Comparison of ENCODE assay signal across 13 mouse cellular contexts in the genomic region with DNA sequence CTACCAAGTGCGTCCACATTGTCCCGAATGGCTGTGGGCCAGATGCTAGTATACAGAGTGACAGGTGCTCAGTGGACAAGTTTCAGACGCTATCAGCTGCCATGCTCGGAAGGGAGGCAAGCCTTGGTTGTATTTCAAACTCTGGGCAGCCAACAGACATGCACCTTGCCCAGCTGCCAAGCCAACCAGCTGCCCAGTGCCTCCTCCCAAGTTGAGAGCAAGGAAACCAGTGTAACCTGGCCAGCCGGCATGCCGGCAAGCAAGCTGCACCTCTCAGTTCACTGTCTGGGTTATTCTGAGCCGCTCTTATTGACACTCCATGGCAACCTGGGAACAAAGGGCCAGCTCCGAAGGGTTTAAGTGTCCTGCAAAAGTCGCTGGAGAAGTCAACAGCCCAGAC. TPM values are rescaled to one million over a fixed set of nuclear protein-coding genes. Genes with fewer than 3 reads are reported as not detected.
DNase-seq lines count a peak whose midpoint lies in the region; ATAC-seq and TF ChIP-seq lines count a peak whose summit lies in the region.
"Had no signal": no experiment of that assay in that cellular context is flagged by ENCODE, and none has a peak within 500 bp of the region (broad histone marks: within the 10 kb centered on the region; RNA-seq: fewer than 3 reads in every experiment).

No protein-coding gene starts in this region.

- no peak for TF ChIP-seq EP300 in lung, postnatal 0 days (IDR thresholded peaks at IDR 0.05)

- no peaks in the 10 kb centered on the region for H3K36me3 ChIP-seq in heart, embryonic 16.5 days (ENCODE audit: control insufficient read depth, insufficient read depth)
- no peaks in the 10 kb centered on the region for H3K36me3 ChIP-seq in lung, postnatal 0 days (ENCODE audit: insufficient read depth, low read length)
- 0 out of 2 replicates have a peak, but pooled peaks cover 4% of the 10 kb centered on the region for H3K36me3 ChIP-seq in hindbrain, embryonic 14.5 days (replicated peaks; ENCODE audit: control insufficient read depth, insufficient read depth)

- peaks cover 58% of the 10 kb centered on the region for H3K4me1 ChIP-seq in heart, embryonic 16.5 days (ENCODE audit: control insufficient read depth, insufficient read depth, low read length)
- peaks cover 10% of the 10 kb centered on the region; the same call in 1 of the 2 replicates for H3K4me1 ChIP-seq in lung, postnatal 0 days (ENCODE audit: insufficient read depth, low read depth, low read length)
- 0 out of 2 replicates have a peak, but pooled peaks cover 2% of the 10 kb centered on the region for H3K4me1 ChIP-seq in hindbrain, embryonic 14.5 days (replicated peaks; ENCODE audit: control insufficient read depth, insufficient read depth, low read length)

- H3K27me3 ChIP-seq in heart, embryonic 16.5 days (ENCODE audit: control insufficient read depth, insufficient read depth, low read length), result no peaks in the 10 kb centered on the region
- H3K27me3 ChIP-seq in lung, postnatal 0 days (replicated peaks; ENCODE audit: insufficient read depth, low read length), result no peaks in the 10 kb centered on the region
- no peaks in the 10 kb centered on the region for H3K27me3 ChIP-seq in hindbrain, embryonic 14.5 days (ENCODE audit: control insufficient read depth, insufficient read depth, low read length)
- H3K27me3 ChIP-seq: embryonic facial prominence, embryonic 13.5 days had no signal

- H3K4me3 ChIP-seq in gastrocnemius, adult 2 months, result peak overlapping the region; percentile 53
- no peak overlapping the region for H3K4me3 ChIP-seq in heart, embryonic 16.5 days (ENCODE audit: low read length)
- no peak overlapping the region for H3K4me3 ChIP-seq in lung, postnatal 0 days (ENCODE audit: low read depth, low read length)
- H3K4me3 ChIP-seq in hindbrain, embryonic 14.5 days (replicated peaks; ENCODE audit: low read length), result no peak overlapping the region
- H3K4me3 ChIP-seq: embryonic facial prominence, embryonic 13.5 days had no signal

- ATAC-seq in heart, embryonic 16.5 days (replicated peaks; ENCODE audit: extremely low read depth, insufficient read depth, low FRiP score), result no peak; the same call in 1 of the 2 replicates
- ATAC-seq in lung, postnatal 0 days, result peak; percentile 78
- ATAC-seq in hindbrain, embryonic 14.5 days (ENCODE audit: low FRiP score), result no peak

- peak overlapping the region; percentile 82 for H3K27ac ChIP-seq in gastrocnemius, adult 2 months
- peak overlapping the region; percentile 62 for H3K27ac ChIP-seq in heart, embryonic 16.5 days (ENCODE audit: low read length)
- peak overlapping the region; percentile 64; the same call in 1 of the 2 replicates for H3K27ac ChIP-seq in lung, postnatal 0 days (ENCODE audit: low read length)
- no peak overlapping the region for H3K27ac ChIP-seq in hindbrain, embryonic 14.5 days
- H3K27ac ChIP-seq: embryonic facial prominence, embryonic 13.5 days had no signal

- H3K4me2 ChIP-seq in heart, embryonic 16.5 days (ENCODE audit: low read depth, low read length), result peak overlapping the region; percentile 37
- no peak overlapping the region for H3K4me2 ChIP-seq in lung, postnatal 0 days (replicated peaks; ENCODE audit: low read depth, low read length)
- no peak overlapping the region for H3K4me2 ChIP-seq in hindbrain, embryonic 14.5 days (replicated peaks)
- H3K4me2 ChIP-seq: embryonic facial prominence, embryonic 13.5 days had no signal

- H3K9me3 ChIP-seq in heart, embryonic 16.5 days (replicated peaks; ENCODE audit: control insufficient read depth, low read length), result no peaks in the 10 kb centered on the region
- no peaks in the 10 kb centered on the region for H3K9me3 ChIP-seq in lung, postnatal 0 days (ENCODE audit: low read length)
- no peaks in the 10 kb centered on the region for H3K9me3 ChIP-seq in hindbrain, embryonic 14.5 days (ENCODE audit: control insufficient read depth, low read length)
- H3K9me3 ChIP-seq: embryonic facial prominence, embryonic 13.5 days had no signal

- WGBS in heart, embryonic 16.5 days, result 37% methylated on average over 9 of the region's 9 CpGs
- WGBS in lung, postnatal 0 days, result 62% methylated on average over 9 of the region's 9 CpGs
- WGBS in hindbrain, embryonic 14.5 days, result 79% methylated on average over 9 of the region's 9 CpGs

- intact Hi-C loops in gastrocnemius, adult 2 months (cut with DNase I), result loop anchor here (2.0 kb wide), 1 partner anchor 78 kb away; a partner anchor contains a TSS

- no peak overlapping the region for H3K9ac ChIP-seq in heart, embryonic 16.5 days (ENCODE audit: low read length)
- H3K9ac ChIP-seq in lung, postnatal 0 days (replicated peaks; ENCODE audit: low read depth), result no peak overlapping the region
- no peak overlapping the region for H3K9ac ChIP-seq in hindbrain, embryonic 14.5 days
- H3K9ac ChIP-seq: embryonic facial prominence, embryonic 13.5 days had no signal

- peak; percentile 24 for DNase-seq in adrenal gland, postnatal 14 days
- DNase-seq in adrenal gland, adult 8-10 months, result no peak
- DNase-seq in gastrocnemius, adult 2 months, result peak; percentile 90
- DNase-seq in lung, postnatal 0 days (ENCODE audit: low spot score), result peak; percentile 87
- no peak for DNase-seq in hindbrain, embryonic 14.5 days (ENCODE audit: low spot score)
- no peak for DNase-seq in layer of hippocampus, postnatal 14 days (ENCODE audit: low spot score in 2 of 2)
- no peak for DNase-seq in frontal cortex, postnatal 14 days (ENCODE audit: low spot score in 2 of 2)

- no peak for TF ChIP-seq CTCF in gastrocnemius, adult 2 months (IDR thresholded peaks at IDR 0.05)
- no peak for TF ChIP-seq CTCF in lung, postnatal 0 days (IDR thresholded peaks at IDR 0.05)

RNA-seq across cellular contexts. Expression of a gene that starts 19.4 kb away (rescaled TPM):
- not detected in 2 replicates for total RNA-seq in adrenal gland, postnatal 14 days (2021)
- total RNA-seq in adrenal gland, adult 8-10 months (2022), result not detected
- total RNA-seq in gastrocnemius, adult 2 months (2021), result not detected
- not detected in 2 replicates for polyA plus RNA-seq in heart, embryonic 16.5 days (2015; fragmentation: Nextera tagmentation; extraction: Ambion mirVana)
- polyA plus RNA-seq in lung, postnatal 0 days (2015; fragmentation: Nextera tagmentation; extraction: Ambion mirVana), result not detected in 2 replicates
- not detected in 2 replicates for polyA plus RNA-seq in hindbrain, embryonic 14.5 days (2014; fragmentation: Nextera tagmentation; extraction: Ambion mirVana)
- total RNA-seq in layer of hippocampus, postnatal 14 days (2021), result not detected
- total RNA-seq: megakaryocyte progenitor cell, adult 5-6 weeks had no signal
- polyA plus RNA-seq: brain, embryonic 14.5 days; embryonic facial prominence, embryonic 13.5 days; neural tube, embryonic 11.5 days; spleen, adult 2 months had no signal

Comparison
In these comparisons a context has a peak if more than half of its experiments do, and no peak if none do; other contexts are left out.
1. DNase-seq: peak in adrenal gland, postnatal 14 days (single experiment), gastrocnemius, adult 2 months (single experiment) and lung, postnatal 0 days (single experiment); none in adrenal gland, adult 8-10 months (single experiment), hindbrain, embryonic 14.5 days (single experiment), layer of hippocampus, postnatal 14 days (0 of 2) and frontal cortex, postnatal 14 days (0 of 2).